Mouse (Mus musculus): ENCODE results near the gene Slit2. TPM values are rescaled to one million over a fixed set of nuclear protein-coding genes. Genes with fewer than 3 reads are reported as not detected.

Slit2 gene
- total and polyA plus RNA-seq, 2 experiments from 2014 or later, result 11.3 to 35.7 TPM

DNA sequence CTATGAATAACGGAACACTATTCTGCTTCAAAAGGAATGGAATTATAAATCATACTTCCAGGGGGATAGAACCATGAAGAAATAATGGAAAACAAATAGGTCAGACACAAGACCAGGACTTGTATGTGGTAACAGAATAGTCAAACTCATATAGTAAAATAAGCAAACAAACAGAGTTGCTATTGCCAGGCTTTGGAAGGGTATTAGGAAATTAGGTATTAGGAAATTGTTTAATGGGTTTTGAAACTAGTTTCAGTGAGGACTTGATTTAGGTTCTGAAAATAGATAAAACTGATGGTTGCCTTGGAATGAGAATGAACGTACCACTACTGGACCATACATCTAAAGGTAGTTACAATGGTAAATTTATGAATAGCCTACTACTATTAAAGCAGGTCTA lies 346.8 kb downstream of the Slit2 start:
- Histone ChIP-seq H3K27ac (ENCODE audit: low read depth, low read length) (no peak overlapping the region), H3K9me3 (ENCODE audit: low read length) (no peaks in the 10 kb centered on the region), H3K27me3 (ENCODE audit: insufficient read depth, low read length) (no peaks in the 10 kb centered on the region), H3K4me1 (ENCODE audit: insufficient read depth, low read length) (no peaks in the 10 kb centered on the region), H3K9ac (replicated peaks; ENCODE audit: low read length, poor library complexity, severe bottlenecking) (no peak overlapping the region), H3K4me2 (ENCODE audit: low read depth, low read length, poor library complexity, severe bottlenecking) (no peak overlapping the region), H3K36me3 (ENCODE audit: insufficient read depth, low read length) (no peaks in the 10 kb centered on the region), H3K4me3 (ENCODE audit: low read depth, low read length) (no peak overlapping the region)
- ATAC-seq (ENCODE audit: low FRiP score), result no peak
- 93% methylated on average over 2 of the region's 2 CpGs for WGBS
- TF ChIP-seq CTCF (IDR thresholded peaks at IDR 0.05), result no peak
- DNase-seq (ENCODE audit: low spot score), result no peak

DNA sequence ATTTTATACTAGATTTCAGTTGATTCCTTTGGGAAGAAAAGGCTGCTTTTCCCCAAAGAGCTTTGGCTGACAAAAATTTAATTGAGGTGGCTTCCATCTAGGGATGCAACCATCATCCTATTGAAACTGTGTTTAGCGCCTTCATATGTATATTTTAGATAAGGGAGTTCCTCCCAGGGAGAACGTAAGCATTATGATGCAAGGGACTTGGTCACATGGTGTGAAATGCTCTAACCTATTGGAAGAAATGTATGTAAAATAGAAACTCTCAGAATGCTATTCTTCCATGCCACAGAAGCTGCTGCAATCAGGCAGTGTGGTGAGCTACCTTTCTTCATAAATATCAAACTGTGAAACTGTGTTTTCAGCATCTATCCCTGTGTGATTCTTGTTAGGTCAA lies 347.9 kb downstream of the Slit2 start:
- no peak overlapping the region for H3K4me3 ChIP-seq (ENCODE audit: low read depth, low read length)
- no peaks in the 10 kb centered on the region for H3K27me3 ChIP-seq (ENCODE audit: insufficient read depth, low read length)
- no peak for ATAC-seq (ENCODE audit: low FRiP score)
- H3K27ac ChIP-seq (ENCODE audit: low read depth, low read length), result no peak overlapping the region
- no peaks in the 10 kb centered on the region for H3K36me3 ChIP-seq (ENCODE audit: insufficient read depth, low read length)
- H3K9me3 ChIP-seq (ENCODE audit: low read length), result no peaks in the 10 kb centered on the region
- no peaks in the 10 kb centered on the region for H3K4me1 ChIP-seq (ENCODE audit: insufficient read depth, low read length)
- H3K4me2 ChIP-seq (ENCODE audit: low read depth, low read length, poor library complexity, severe bottlenecking), result no peak overlapping the region
- no peak for DNase-seq (ENCODE audit: low spot score)
- TF ChIP-seq CTCF (IDR thresholded peaks at IDR 0.05), result no peak
- H3K9ac ChIP-seq (replicated peaks; ENCODE audit: low read length, poor library complexity, severe bottlenecking), result no peak overlapping the region
- 89% methylated on average over 2 of the region's 2 CpGs for WGBS

DNA sequence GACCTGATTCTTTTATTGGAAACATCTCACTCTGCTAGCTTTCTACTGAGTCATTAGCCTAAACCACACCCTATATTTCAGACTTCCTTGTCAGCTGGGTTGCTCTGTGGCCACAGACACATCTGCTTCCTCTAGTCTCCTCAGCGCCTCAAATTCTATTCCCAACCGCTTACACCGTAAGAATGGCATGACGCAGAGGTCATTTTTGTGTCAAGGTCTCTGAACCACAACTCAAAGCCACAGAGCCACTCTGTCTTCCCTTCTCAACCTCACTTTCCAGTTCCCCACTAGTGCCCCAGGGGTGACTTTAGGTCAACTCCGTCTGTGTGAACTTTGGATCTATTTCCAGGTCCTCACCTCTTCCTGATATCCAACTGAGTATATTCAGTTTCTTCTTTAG lies 348.5 kb downstream of the Slit2 start:
- Histone ChIP-seq H3K36me3 (ENCODE audit: insufficient read depth, low read length) (no peaks in the 10 kb centered on the region), H3K4me2 (ENCODE audit: low read depth, low read length, poor library complexity, severe bottlenecking) (no peak overlapping the region), H3K27ac (ENCODE audit: low read depth, low read length) (no peak overlapping the region), H3K9ac (replicated peaks; ENCODE audit: low read length, poor library complexity, severe bottlenecking) (no peak overlapping the region), H3K4me3 (ENCODE audit: low read depth, low read length) (no peak overlapping the region), H3K9me3 (ENCODE audit: low read length) (no peaks in the 10 kb centered on the region), H3K27me3 (ENCODE audit: insufficient read depth, low read length) (no peaks in the 10 kb centered on the region), H3K4me1 (ENCODE audit: insufficient read depth, low read length) (no peaks in the 10 kb centered on the region)
- DNase-seq (ENCODE audit: low spot score), result no peak
- no peak for TF ChIP-seq CTCF (IDR thresholded peaks at IDR 0.05)
- 76% methylated on average over 5 of the region's 5 CpGs for WGBS
- no peak for ATAC-seq (ENCODE audit: low FRiP score)

DNA sequence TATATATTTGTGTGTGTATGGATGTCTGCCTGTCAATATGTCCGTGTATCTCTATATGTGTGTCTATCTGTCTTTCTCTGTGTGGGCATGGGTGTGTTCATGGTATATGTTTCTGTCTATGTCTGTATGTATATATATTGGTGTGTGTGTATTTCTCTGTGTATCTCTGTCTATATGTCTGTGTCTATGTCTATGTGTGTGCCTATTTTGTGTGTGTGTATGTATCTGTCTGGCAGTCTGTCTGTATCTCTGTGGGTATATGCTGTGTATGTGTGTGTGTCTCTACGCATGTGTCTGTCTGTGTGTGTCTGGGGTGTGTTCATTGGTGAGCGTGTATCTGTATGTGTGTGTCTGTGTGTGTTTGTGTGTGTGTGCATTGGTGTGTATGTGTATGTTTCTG lies 350.5 kb downstream of the Slit2 start:
- Histone ChIP-seq H3K4me2 (ENCODE audit: low read depth, low read length, poor library complexity, severe bottlenecking) (no peak overlapping the region), H3K9me3 (ENCODE audit: low read length) (no peaks in the 10 kb centered on the region), H3K4me1 (ENCODE audit: insufficient read depth, low read length) (no peaks in the 10 kb centered on the region), H3K27ac (ENCODE audit: low read depth, low read length) (no peak overlapping the region), H3K4me3 (ENCODE audit: low read depth, low read length) (no peak overlapping the region), H3K9ac (replicated peaks; ENCODE audit: low read length, poor library complexity, severe bottlenecking) (no peak overlapping the region), H3K36me3 (ENCODE audit: insufficient read depth, low read length) (no peaks in the 10 kb centered on the region), H3K27me3 (ENCODE audit: insufficient read depth, low read length) (no peaks in the 10 kb centered on the region)
- ATAC-seq (ENCODE audit: low FRiP score) (no peak), DNase-seq (ENCODE audit: low spot score) (no peak)
- no peak for TF ChIP-seq CTCF (IDR thresholded peaks at IDR 0.05)
- 92% methylated on average over 3 of the region's 3 CpGs for WGBS

DNA sequence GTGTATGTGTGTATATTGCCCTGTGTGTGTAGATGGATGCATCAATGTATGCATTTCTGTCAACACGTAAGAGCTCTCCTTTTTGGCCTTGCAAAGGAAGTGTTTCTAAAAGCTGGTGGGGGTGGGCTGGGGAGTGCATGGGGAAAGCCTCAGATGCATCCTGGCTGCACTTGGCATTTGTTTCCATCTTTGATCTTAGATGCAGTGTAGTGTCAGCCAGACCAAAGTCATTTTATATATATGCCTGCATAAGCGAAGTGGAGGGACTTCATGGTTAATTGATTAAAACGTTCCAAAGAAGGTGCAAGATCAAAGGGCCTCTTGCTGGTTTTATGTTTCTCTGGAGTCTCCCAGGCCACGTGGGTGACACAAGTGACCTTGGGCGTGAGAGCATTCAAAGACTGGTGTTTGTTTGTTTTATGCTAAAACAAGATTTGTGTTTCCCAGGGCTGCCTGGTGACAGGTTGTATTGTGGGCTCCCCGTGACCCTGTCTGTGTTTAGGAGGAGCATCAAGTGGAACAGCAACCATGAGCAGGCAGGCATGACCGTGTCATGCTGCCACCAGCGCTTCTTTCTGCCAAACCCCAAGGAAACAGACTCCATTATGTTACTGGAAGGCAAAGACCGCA lies 351.1 kb downstream of the Slit2 start:
- H3K36me3 ChIP-seq (ENCODE audit: insufficient read depth, low read length), result no peaks in the 10 kb centered on the region
- no peak for TF ChIP-seq CTCF (IDR thresholded peaks at IDR 0.05)
- 7% methylated on average over 9 of the region's 9 CpGs for WGBS
- ATAC-seq (ENCODE audit: low FRiP score) (peak; percentile 47; the same call in 1 of the 2 replicates), DNase-seq (ENCODE audit: low spot score) (no peak)
- H3K4me2 ChIP-seq (ENCODE audit: low read depth, low read length, poor library complexity, severe bottlenecking), result no peak overlapping the region
- no peak overlapping the region for H3K4me3 ChIP-seq (ENCODE audit: low read depth, low read length)
- no peak overlapping the region for H3K27ac ChIP-seq (ENCODE audit: low read depth, low read length)
- H3K27me3 ChIP-seq (ENCODE audit: insufficient read depth, low read length), result no peaks in the 10 kb centered on the region
- no peak overlapping the region for H3K9ac ChIP-seq (replicated peaks; ENCODE audit: low read length, poor library complexity, severe bottlenecking)
- no peaks in the 10 kb centered on the region for H3K4me1 ChIP-seq (ENCODE audit: insufficient read depth, low read length)
- no peaks in the 10 kb centered on the region for H3K9me3 ChIP-seq (ENCODE audit: low read length)

DNA sequence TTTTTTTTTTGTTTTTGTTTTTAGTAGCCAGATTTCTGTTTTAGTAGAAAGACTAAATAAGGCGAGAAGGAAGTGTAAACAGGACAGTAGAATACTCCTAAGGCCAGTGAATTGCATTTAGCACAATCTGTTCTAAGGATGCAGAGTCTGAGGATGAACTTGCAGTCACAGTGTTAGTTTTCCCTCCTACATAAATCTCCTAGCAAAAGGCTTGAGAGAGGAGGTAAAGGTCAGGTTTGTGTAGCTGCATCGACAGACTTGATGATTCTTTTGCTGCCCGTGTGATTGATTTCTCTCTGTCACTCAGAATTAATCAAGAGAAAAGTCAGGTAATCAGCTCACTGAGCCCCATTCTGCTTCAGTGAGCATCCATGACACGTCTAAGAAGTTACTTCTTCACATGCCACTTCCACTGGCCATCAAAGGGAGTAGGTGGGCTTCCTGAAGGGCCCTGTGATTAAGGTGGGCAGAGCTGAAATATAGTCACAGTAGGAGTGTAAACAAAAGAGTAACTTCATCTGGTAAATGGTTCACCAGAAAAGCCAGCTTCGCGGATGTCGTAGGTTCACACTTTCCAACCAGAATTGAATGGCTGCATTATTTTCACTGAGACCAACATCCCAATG lies 358.0 kb downstream of the Slit2 start:
- Histone ChIP-seq H3K9me3 (ENCODE audit: low read length) (no peaks in the 10 kb centered on the region), H3K27ac (ENCODE audit: low read depth, low read length) (no peak overlapping the region), H3K4me1 (ENCODE audit: insufficient read depth, low read length) (no peaks in the 10 kb centered on the region), H3K4me2 (ENCODE audit: low read depth, low read length, poor library complexity, severe bottlenecking) (no peak overlapping the region), H3K4me3 (ENCODE audit: low read depth, low read length) (no peak overlapping the region), H3K9ac (replicated peaks; ENCODE audit: low read length, poor library complexity, severe bottlenecking) (no peak overlapping the region), H3K27me3 (ENCODE audit: insufficient read depth, low read length) (no peaks in the 10 kb centered on the region), H3K36me3 (ENCODE audit: insufficient read depth, low read length) (no peaks in the 10 kb centered on the region)
- ATAC-seq (ENCODE audit: low FRiP score) (no peak), DNase-seq (ENCODE audit: low spot score) (no peak)
- WGBS, result 46% methylated on average over 7 of the region's 7 CpGs
- TF ChIP-seq CTCF (IDR thresholded peaks at IDR 0.05), result no peak

Data from midbrain, postnatal 0 days (tissue).